Mouse (Mus musculus) spleen, postnatal 0 days (tissue): ENCODE data around the gene Gm10300. TPM values are rescaled to one million over a fixed set of nuclear protein-coding genes. Genes with fewer than 3 reads are reported as not detected.

ENCODE experiments used
- polyA plus RNA-seq: library from polyadenylated mRNA; unstranded; fragments of >200 nt; fragmentation: Nextera tagmentation; extraction: Ambion mirVana; gene quantifications from 2 replicates; pipeline ENCODE4 v1.2.1, GENCODE M21; 2015

Gene Gm10300
- 0.36 and 0.61 TPM in 2 replicates for polyA plus RNA-seq

GRCm38 (mm10) chr4:132074077-132074932 is at the start of gene Gm10300:
Gm10300 (plus strand) TSS chr4:132074697.

DNA sequence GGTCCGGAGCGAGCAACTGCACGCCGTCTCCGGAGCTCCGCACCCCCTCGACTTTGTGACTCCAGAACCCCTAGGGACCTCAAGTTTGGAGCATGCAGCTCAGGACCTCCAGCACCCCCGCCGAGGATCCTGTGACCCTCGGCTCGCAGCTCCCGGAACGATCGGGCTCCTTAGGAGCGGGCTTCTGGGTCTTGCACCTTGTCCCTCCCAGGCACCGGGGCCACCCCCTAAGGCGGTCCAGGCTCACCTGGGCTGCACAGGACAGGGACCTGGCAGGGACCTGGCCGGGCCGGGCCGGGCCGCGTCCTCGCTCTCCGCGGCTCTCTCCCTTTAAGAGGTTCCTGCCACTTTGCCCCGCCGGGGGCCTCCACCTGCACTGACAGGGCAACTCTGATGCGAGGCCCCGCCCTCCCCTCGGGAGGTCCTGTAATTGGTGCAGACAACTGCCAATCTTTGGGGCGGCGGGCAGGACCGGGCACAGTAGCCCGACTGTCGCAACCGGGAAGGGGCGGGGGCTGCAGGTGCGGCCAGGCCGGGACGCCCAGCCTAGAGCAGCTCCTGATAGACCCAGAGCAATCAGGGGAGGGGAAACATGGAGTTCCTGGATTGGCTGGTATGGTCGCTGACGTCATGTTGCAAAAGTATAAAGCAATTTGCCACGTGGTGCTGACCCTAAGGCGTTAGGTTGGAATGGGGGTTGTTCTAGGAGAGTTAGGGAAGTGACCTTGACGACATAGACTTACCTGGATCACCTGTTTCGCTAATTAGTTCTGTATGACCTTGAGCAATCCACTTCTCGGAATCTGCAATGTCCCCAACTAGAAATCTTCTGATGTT is 654 bp downstream of the Gm10300 start, which contains the start of gene Epb41:
TSS of gene Epb41 (minus strand) at position 389 of the 837 bp plus-strand sequence.

Other genes with a start within 250 kb of the Gm10300 start
- 3.9 and 7.2 TPM in 2 replicates for gene Ptpru, start 236.4 kb upstream of the Gm10300 start, polyA plus RNA-seq
- gene Mecr, start 231.2 kb upstream of the Gm10300 start, polyA plus RNA-seq, result 33.5 and 35.5 TPM in 2 replicates
- gene Srsf4, start 201.1 kb upstream of the Gm10300 start, polyA plus RNA-seq, result 70.2 and 71.1 TPM in 2 replicates
- gene Tmem200b, start 152.9 kb upstream of the Gm10300 start, polyA plus RNA-seq, result 0.25 and 0.34 TPM in 2 replicates
- 107 and 109 TPM in 2 replicates for gene Epb41, start 624 bp downstream of the Gm10300 start, polyA plus RNA-seq
- gene Oprd1, start 69.8 kb downstream of the Gm10300 start, polyA plus RNA-seq, result not detected in 2 replicates
- gene Ythdf2, start 137.6 kb downstream of the Gm10300 start, polyA plus RNA-seq, result 48.2 and 53.7 TPM in 2 replicates
- gene Gmeb1, start 186.9 kb downstream of the Gm10300 start, polyA plus RNA-seq, result 17.7 and 18.4 TPM in 2 replicates
- 54.8 and 59.1 TPM in 2 replicates for gene Taf12, start 199.7 kb downstream of the Gm10300 start, polyA plus RNA-seq
- 1.8 and 2.1 TPM in 2 replicates for gene Rab42, start 228.7 kb downstream of the Gm10300 start, polyA plus RNA-seq